Mouse (Mus musculus) intestine, postnatal 0 days (tissue): ENCODE results near the gene Col6a3. TPM values are rescaled to one million over a fixed set of nuclear protein-coding genes. Genes with fewer than 3 reads are reported as not detected.

Source experiments
- ATAC-seq: fragments of 200-750 bp; cut with Nextera tagmentation; 2 replicates; pipeline ENCODE4 v1.8.0; 2017; ENCODE audit warnings: mild to moderate bottlenecking, moderate TSS enrichment, moderate library complexity
- H3K27ac ChIP-seq: fragments of 300-500 bp; sonication (generic); 2 replicates; pipeline ENCODE4 v1.5.1; 2014; ENCODE audit warnings: mild to moderate bottlenecking, low read depth, low read length, moderate library complexity
- H3K27me3 ChIP-seq: fragments of 300-500 bp; sonication (generic); replicated peaks from 2 replicates; pipeline ENCODE4 v1.6.1; 2014; ENCODE audit warnings: low read length, mixed read lengths; ENCODE audit not compliant: control insufficient read depth, insufficient read depth
- H3K36me3 ChIP-seq: fragments of 300-500 bp; sonication (generic); 2 replicates; pipeline ENCODE4 v1.6.1; 2014; ENCODE audit warnings: mild to moderate bottlenecking, moderate library complexity; ENCODE audit not compliant: control insufficient read depth, insufficient read depth
- H3K4me1 ChIP-seq: fragments of 300-500 bp; sonication (generic); replicated peaks from 2 replicates; pipeline ENCODE4 v1.6.1; 2014; ENCODE audit warnings: antibody characterized with exemption, low read length, mixed read lengths; ENCODE audit not compliant: control insufficient read depth, insufficient read depth
- H3K4me2 ChIP-seq: fragments of 300-500 bp; sonication (generic); replicated peaks from 2 replicates; pipeline ENCODE4 v1.6.1; 2014; ENCODE audit warnings: low read depth, mild to moderate bottlenecking, moderate library complexity
- H3K4me3 ChIP-seq: fragments of 300-500 bp; sonication (generic); 2 replicates; pipeline ENCODE4 v1.5.1; 2014; ENCODE audit warnings: low read depth, low read length
- H3K9ac ChIP-seq: fragments of 300-500 bp; sonication (generic); 2 replicates; pipeline ENCODE4 v1.6.1; 2014; ENCODE audit warnings: mild to moderate bottlenecking, low read depth, low read length
- H3K9me3 ChIP-seq: fragments of 300-500 bp; sonication (generic); 2 replicates; pipeline ENCODE4 v1.6.1; 2016; ENCODE audit warnings: mixed run types; ENCODE audit not compliant: control insufficient read depth
- CTCF ChIP-seq: sonication (generic); IDR thresholded peaks from 2 replicates; pipeline ENCODE4 v1.5.1; 2016; ENCODE audit warnings: low read depth, mild to moderate bottlenecking, control low read depth, antibody characterized with exemption, moderate library complexity
- WGBS: fragments of 180-500 bp; shearing (Covaris S2); extraction: QIAGEN DNeasy Blood & Tissue Kit; methylation state at CpG from one replicate; pipeline ENCODE4 v1.1.7; 2014; 5-methylcytosine and 5-hydroxymethylcytosine counted together
- polyA plus RNA-seq: library from polyadenylated mRNA; unstranded; fragments of >200 nt; fragmentation: Nextera tagmentation; extraction: Ambion mirVana; gene quantifications from 2 replicates; pipeline ENCODE4 v1.2.1, GENCODE M21; 2015

Col6a3 gene
- polyA plus RNA-seq, 1 experiment from 2014 or later = 33.3 TPM

DNA sequence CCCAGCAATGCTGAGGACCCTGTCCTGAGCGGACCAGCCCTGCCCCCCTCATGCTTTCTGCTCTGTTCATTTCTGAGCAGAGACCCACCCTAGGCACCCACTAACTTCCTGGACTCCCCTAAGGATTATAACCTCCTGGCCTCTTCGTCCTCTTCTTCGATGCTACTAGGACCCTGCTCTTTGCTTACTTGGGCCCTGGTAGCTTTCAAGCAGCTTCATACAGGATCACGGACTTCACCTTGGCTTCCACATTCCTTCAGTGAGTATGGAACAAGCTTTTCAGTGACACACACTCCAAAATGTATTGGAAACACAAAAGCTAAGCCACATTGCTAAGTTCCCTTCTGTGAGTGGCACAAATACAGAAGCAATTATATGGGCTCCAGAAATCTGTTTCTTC, 52.8 kb downstream of the Col6a3 start:
- Histone ChIP-seq H3K27ac (no peak overlapping the region), H3K4me2 (no peak overlapping the region), H3K4me1 (no peaks in the 10 kb centered on the region), H3K27me3 (no peaks in the 10 kb centered on the region), H3K9ac (no peak overlapping the region), H3K4me3 (no peak overlapping the region), H3K9me3 (no peaks in the 10 kb centered on the region), H3K36me3 (peaks cover 12% of the 10 kb centered on the region; the same call in 1 of the 2 replicates)
- no peak for TF ChIP-seq CTCF
- ATAC-seq = no peak
- WGBS = 86% methylated on average over 4 of the region's 4 CpGs

- no peak overlapping the region for H3K4me2 ChIP-seq
- 80% methylated on average over 6 of the region's 6 CpGs for WGBS
- H3K9me3 ChIP-seq = no peaks in the 10 kb centered on the region
- H3K27me3 ChIP-seq = no peaks in the 10 kb centered on the region
- no peak for ATAC-seq
- H3K36me3 ChIP-seq = peaks cover 19% of the 10 kb centered on the region; the same call in 1 of the 2 replicates
- TF ChIP-seq CTCF = no peak
- H3K9ac ChIP-seq = no peak overlapping the region
- H3K27ac ChIP-seq = no peak overlapping the region
- H3K4me1 ChIP-seq = no peaks in the 10 kb centered on the region
- H3K4me3 ChIP-seq = no peak overlapping the region
Measured at GRCm38 (mm10) chr1:90789506-90789905, 54.3 kb downstream of the Col6a3 start.

GRCm38 (mm10) chr1:90780446-90780845, 63.3 kb downstream of the Col6a3 start:
- ATAC-seq = no peak
- Histone ChIP-seq H3K27ac (no peak overlapping the region), H3K9me3 (no peaks in the 10 kb centered on the region), H3K27me3 (no peaks in the 10 kb centered on the region), H3K36me3 (peaks cover 10% of the 10 kb centered on the region; the same call in 1 of the 2 replicates), H3K4me2 (no peak overlapping the region), H3K4me1 (no peaks in the 10 kb centered on the region), H3K4me3 (no peak overlapping the region), H3K9ac (no peak overlapping the region)
- no peak for TF ChIP-seq CTCF
- WGBS = 93% methylated on average over 1 of the region's 1 CpGs

DNA sequence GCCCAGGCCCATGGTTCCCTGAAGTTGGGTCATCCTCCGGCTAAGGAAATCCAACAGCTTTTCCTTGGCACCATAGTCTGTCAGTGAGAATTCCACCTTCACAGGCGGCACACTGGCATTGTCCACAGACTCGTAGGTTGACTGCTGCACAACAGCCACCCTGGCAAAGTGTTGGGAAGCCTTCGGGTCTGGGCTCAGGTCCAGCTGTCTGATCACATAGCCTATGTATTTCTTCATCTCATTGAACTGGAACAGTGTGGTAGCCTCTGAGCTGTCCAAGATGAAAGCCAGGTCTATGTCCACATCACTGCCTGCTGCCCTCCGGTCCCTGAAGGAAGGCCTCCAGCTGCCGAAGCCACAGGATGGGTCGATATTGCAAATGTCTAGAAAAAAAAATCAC, 64.7 kb downstream of the Col6a3 start:
- Histone ChIP-seq H3K9ac (no peak overlapping the region), H3K36me3 (peaks cover 3% of the 10 kb centered on the region; the same call in 1 of the 2 replicates)
- WGBS = 88% methylated on average over 7 of the region's 7 CpGs

GRCm38 (mm10) chr1:90775477-90776241, 68.1 kb downstream of the Col6a3 start:
- no peaks in the 10 kb centered on the region for H3K27me3 ChIP-seq
- 18% methylated on average over 10 of the region's 10 CpGs for WGBS
- H3K4me1 ChIP-seq = no peaks in the 10 kb centered on the region
- H3K36me3 ChIP-seq = peaks cover 11% of the 10 kb centered on the region; the same call in 1 of the 2 replicates
- no peak; the same call in 1 of the 2 replicates for ATAC-seq
- H3K9me3 ChIP-seq = no peaks in the 10 kb centered on the region
- H3K4me3 ChIP-seq = no peak overlapping the region
- no peak overlapping the region for H3K9ac ChIP-seq
- TF ChIP-seq CTCF = no peak
- H3K27ac ChIP-seq = no peak overlapping the region
- H3K4me2 ChIP-seq = no peak overlapping the region

More for the DNA sequence above, 64.7 kb downstream of the Col6a3 start:
- Histone ChIP-seq H3K9me3 (no peaks in the 10 kb centered on the region), H3K27ac (no peak overlapping the region), H3K27me3 (no peaks in the 10 kb centered on the region), H3K4me3 (no peak overlapping the region), H3K4me2 (no peak overlapping the region), H3K4me1 (no peaks in the 10 kb centered on the region)
- no peak for TF ChIP-seq CTCF
- ATAC-seq = no peak

GRCm38 (mm10) chr1:90771172-90771571, 72.6 kb downstream of the Col6a3 start:
- Histone ChIP-seq H3K9me3 (no peaks in the 10 kb centered on the region), H3K27me3 (no peaks in the 10 kb centered on the region), H3K27ac (no peak overlapping the region), H3K4me3 (no peak overlapping the region), H3K4me1 (peaks cover 5% of the 10 kb centered on the region; the same call in 1 of the 2 replicates), H3K9ac (no peak overlapping the region), H3K36me3 (peaks cover 15% of the 10 kb centered on the region; the same call in 1 of the 2 replicates), H3K4me2 (no peak overlapping the region)
- no peak for ATAC-seq
- no peak for TF ChIP-seq CTCF
- 70% methylated on average over 4 of the region's 4 CpGs for WGBS
